Mouse (Mus musculus): ENCODE measurements around the gene Tjp2. TPM values are rescaled to one million over a fixed set of nuclear protein-coding genes. Genes with fewer than 3 reads are reported as not detected.
"Not testable (repeated sequence)": the region's sequence is repeated elsewhere in the genome, so short reads cannot be mapped to it uniquely, and the experiment has no call there.

Tjp2 gene
- polyA plus RNA-seq, 1 experiment from 2014 or later = 31.0 TPM

- 0 out of 2 replicates have a peak overlapping the region, but pooled peaks have one; percentile 31 for H3K27ac ChIP-seq
- no peak for ATAC-seq (ENCODE audit: low FRiP score)
- H3K9me3 ChIP-seq = no peaks in the 10 kb centered on the region
- no peak overlapping the region for H3K4me2 ChIP-seq
- 19% methylated on average over 9 of the region's 9 CpGs for WGBS
- no peaks in the 10 kb centered on the region for H3K27me3 ChIP-seq
- peaks cover 15% of the 10 kb centered on the region for H3K4me1 ChIP-seq
- no peak overlapping the region for H3K9ac ChIP-seq
- H3K36me3 ChIP-seq (replicated peaks) = no peaks in the 10 kb centered on the region
- H3K4me3 ChIP-seq (replicated peaks) = no peak overlapping the region
Measured at GRCm38 (mm10) chr19:24253657-24254260, 28.9 kb upstream of the Tjp2 start.

- no peak for ATAC-seq (ENCODE audit: low FRiP score)
- Histone ChIP-seq H3K27ac (peak overlapping the region; percentile 50), H3K4me2 (no peak overlapping the region), H3K36me3 (replicated peaks) (no peaks in the 10 kb centered on the region), H3K4me3 (replicated peaks) (no peak overlapping the region), H3K27me3 (no peaks in the 10 kb centered on the region), H3K9me3 (no peaks in the 10 kb centered on the region), H3K9ac (no peak overlapping the region), H3K4me1 (peaks cover 15% of the 10 kb centered on the region)
- 13% methylated on average over 6 of the region's 6 CpGs for WGBS
Measured at GRCm38 (mm10) chr19:24251869-24252268, 27.0 kb upstream of the Tjp2 start.

GRCm38 (mm10) chr19:24243340-24243739 is 18.5 kb upstream of the Tjp2 start:
- H3K4me3 ChIP-seq (replicated peaks) = no peak overlapping the region
- no peak for ATAC-seq (ENCODE audit: low FRiP score)
- H3K27ac ChIP-seq = no peak overlapping the region
- no peak overlapping the region for H3K9ac ChIP-seq
- WGBS = 85% methylated on average over 6 of the region's 6 CpGs
- H3K4me2 ChIP-seq = no peak overlapping the region
- H3K36me3 ChIP-seq (replicated peaks) = no peaks in the 10 kb centered on the region
- H3K27me3 ChIP-seq = 0 out of 2 replicates have a peak, but pooled peaks cover 5% of the 10 kb centered on the region
- no peaks in the 10 kb centered on the region for H3K9me3 ChIP-seq
- H3K4me1 ChIP-seq = peaks cover 8% of the 10 kb centered on the region

- Histone ChIP-seq H3K4me2 (no peak overlapping the region), H3K27ac (no peak overlapping the region), H3K4me3 (replicated peaks) (no peak overlapping the region), H3K4me1 (peaks cover 8% of the 10 kb centered on the region), H3K36me3 (replicated peaks) (no peaks in the 10 kb centered on the region), H3K9ac (no peak overlapping the region), H3K9me3 (no peaks in the 10 kb centered on the region), H3K27me3 (0 out of 2 replicates have a peak, but pooled peaks cover 5% of the 10 kb centered on the region)
- 38% methylated on average over 14 of the region's 14 CpGs for WGBS
- no peak for ATAC-seq (ENCODE audit: low FRiP score)
Measured at GRCm38 (mm10) chr19:24241799-24242546, 17.1 kb upstream of the Tjp2 start.

GRCm38 (mm10) chr19:24241271-24241670 is 16.4 kb upstream of the Tjp2 start:
- peaks cover 8% of the 10 kb centered on the region for H3K4me1 ChIP-seq
- 0 out of 2 replicates have a peak, but pooled peaks cover 5% of the 10 kb centered on the region for H3K27me3 ChIP-seq
- no peak overlapping the region for H3K4me2 ChIP-seq
- WGBS = 86% methylated on average over 8 of the region's 8 CpGs
- H3K9ac ChIP-seq = no peak overlapping the region
- H3K36me3 ChIP-seq (replicated peaks) = no peaks in the 10 kb centered on the region
- ATAC-seq (ENCODE audit: low FRiP score) = no peak
- no peak overlapping the region for H3K27ac ChIP-seq
- H3K4me3 ChIP-seq (replicated peaks) = no peak overlapping the region
- no peaks in the 10 kb centered on the region for H3K9me3 ChIP-seq

GRCm38 (mm10) chr19:24238011-24238410 is 13.2 kb upstream of the Tjp2 start:
- H3K9ac ChIP-seq = no peak overlapping the region

GRCm38 (mm10) chr19:24232356-24232755 is 7.5 kb upstream of the Tjp2 start:
- not testable (repeated sequence) for H3K4me2 ChIP-seq; H3K9ac ChIP-seq; H3K36me3 ChIP-seq (replicated peaks); H3K9me3 ChIP-seq; H3K4me3 ChIP-seq (replicated peaks); H3K27ac ChIP-seq; H3K4me1 ChIP-seq; H3K27me3 ChIP-seq; ATAC-seq (ENCODE audit: low FRiP score)
- 94% methylated on average over 1 of the region's 1 CpGs for WGBS

More at GRCm38 (mm10) chr19:24238011-24238410, 13.2 kb upstream of the Tjp2 start:
- WGBS = 91% methylated on average over 4 of the region's 4 CpGs
- Histone ChIP-seq H3K27me3 (0 out of 2 replicates have a peak, but pooled peaks cover 5% of the 10 kb centered on the region), H3K4me1 (peaks cover 11% of the 10 kb centered on the region), H3K36me3 (replicated peaks) (no peaks in the 10 kb centered on the region), H3K9me3 (no peaks in the 10 kb centered on the region), H3K27ac (no peak overlapping the region), H3K4me2 (no peak overlapping the region), H3K4me3 (replicated peaks) (no peak overlapping the region)
- no peak for ATAC-seq (ENCODE audit: low FRiP score)

GRCm38 (mm10) chr19:24225305-24225696 is 471 bp upstream of the Tjp2 start:
- Histone ChIP-seq H3K36me3 (replicated peaks) (no peaks in the 10 kb centered on the region), H3K4me2 (peak overlapping the region; percentile 87), H3K4me1 (peaks cover 25% of the 10 kb centered on the region), H3K9ac (no peak overlapping the region), H3K9me3 (no peaks in the 10 kb centered on the region), H3K4me3 (replicated peaks) (peak overlapping the region; percentile 49), H3K27ac (no peak overlapping the region), H3K27me3 (peaks cover 37% of the 10 kb centered on the region)
- WGBS = under 1% methylated on average over 17 of the region's 17 CpGs
- no peak for ATAC-seq (ENCODE audit: low FRiP score)

GRCm38 (mm10) chr19:24223851-24224251 is 979 bp downstream of the Tjp2 start:
- peaks cover 37% of the 10 kb centered on the region for H3K27me3 ChIP-seq
- no peaks in the 10 kb centered on the region for H3K36me3 ChIP-seq (replicated peaks)
- no peaks in the 10 kb centered on the region for H3K9me3 ChIP-seq
- H3K9ac ChIP-seq = no peak overlapping the region
- ATAC-seq (ENCODE audit: low FRiP score) = no peak
- no peak overlapping the region for H3K27ac ChIP-seq
- H3K4me2 ChIP-seq = peak overlapping the region; percentile 87
- peaks cover 35% of the 10 kb centered on the region for H3K4me1 ChIP-seq
- WGBS = 9% methylated on average over 11 of the region's 11 CpGs
- H3K4me3 ChIP-seq (replicated peaks) = peak overlapping the region; percentile 49

GRCm38 (mm10) chr19:24221455-24221854 is 3.4 kb downstream of the Tjp2 start:
- Histone ChIP-seq H3K9me3 (no peaks in the 10 kb centered on the region), H3K4me1 (peaks cover 35% of the 10 kb centered on the region), H3K27me3 (peaks cover 34% of the 10 kb centered on the region), H3K9ac (no peak overlapping the region), H3K4me2 (no peak overlapping the region), H3K4me3 (replicated peaks) (no peak overlapping the region), H3K27ac (0 out of 2 replicates have a peak overlapping the region, but pooled peaks have one; percentile 14), H3K36me3 (replicated peaks) (no peaks in the 10 kb centered on the region)
- 88% methylated on average over 4 of the region's 4 CpGs for WGBS
- ATAC-seq (ENCODE audit: low FRiP score) = no peak

GRCm38 (mm10) chr19:24220795-24221445 is 3.9 kb downstream of the Tjp2 start:
- Histone ChIP-seq H3K27ac (0 out of 2 replicates have a peak overlapping the region, but pooled peaks have one; percentile 14), H3K4me1 (peaks cover 35% of the 10 kb centered on the region), H3K4me2 (0 out of 2 replicates have a peak overlapping the region, but pooled peaks have one; percentile 1), H3K9ac (no peak overlapping the region), H3K9me3 (no peaks in the 10 kb centered on the region), H3K27me3 (peaks cover 30% of the 10 kb centered on the region), H3K4me3 (replicated peaks) (no peak overlapping the region), H3K36me3 (replicated peaks) (no peaks in the 10 kb centered on the region)
- no peak for ATAC-seq (ENCODE audit: low FRiP score)
- WGBS = 17% methylated on average over 14 of the region's 14 CpGs

- H3K4me2 ChIP-seq = no peak overlapping the region
- H3K27ac ChIP-seq = no peak overlapping the region
Measured at GRCm38 (mm10) chr19:24219011-24219410, 5.8 kb downstream of the Tjp2 start.

More at GRCm38 (mm10) chr19:24219011-24219410, 5.8 kb downstream of the Tjp2 start:
- ATAC-seq (ENCODE audit: low FRiP score) = no peak
- H3K9ac ChIP-seq = no peak overlapping the region
- WGBS = 70% methylated on average over 9 of the region's 9 CpGs
- H3K9me3 ChIP-seq = no peaks in the 10 kb centered on the region
- H3K4me3 ChIP-seq (replicated peaks) = no peak overlapping the region
- H3K36me3 ChIP-seq (replicated peaks) = no peaks in the 10 kb centered on the region
- H3K27me3 ChIP-seq = peaks cover 17% of the 10 kb centered on the region
- H3K4me1 ChIP-seq = peaks cover 21% of the 10 kb centered on the region
